Mouse (Mus musculus): ENCODE data around the gene Aoc1. TPM values are rescaled to one million over a fixed set of nuclear protein-coding genes. Genes with fewer than 3 reads are reported as not detected.
A peak's percentile ranks its signal among the peaks of the same experiment; 100 is the strongest.

Gene Aoc1
- polyA plus RNA-seq (2012; rRNA removed), result 7.3 and 7.7 TPM in 2 replicates

DNA sequence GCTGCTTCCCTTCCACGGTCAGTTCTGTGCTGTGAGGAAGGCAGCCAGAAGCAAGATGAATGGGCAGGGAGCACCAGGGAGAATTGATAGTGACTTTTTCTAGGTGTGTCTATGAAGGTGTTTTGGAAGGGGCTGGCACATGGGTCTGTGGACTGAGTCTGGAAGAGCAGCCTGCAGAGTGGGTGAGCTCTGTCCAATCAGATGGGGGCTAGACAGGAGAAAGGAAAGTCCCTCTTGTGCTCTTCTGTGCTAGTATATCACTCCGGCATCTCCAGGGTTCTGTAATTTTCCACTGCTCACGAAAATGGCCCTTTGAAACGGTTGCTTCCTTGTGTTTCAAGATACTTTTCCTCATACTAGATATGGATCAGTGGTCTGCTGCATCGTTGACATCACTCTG lies at the start of gene Aoc1:
Gene Aoc1, plus strand, starts transcription at position 301 of the 400 bp plus-strand sequence.
- Histone ChIP-seq H3K36me3 (ENCODE audit: control insufficient read depth, insufficient read depth, low read length) (no peaks in the 10 kb centered on the region), H3K27ac (ENCODE audit: insufficient read depth, low read depth, low read length) (peak within 1 kb of the TSS; percentile 80), H3K4me1 (ENCODE audit: control insufficient read depth, insufficient read depth, low read length) (peaks cover 62% of the 10 kb centered on the region), H3K27me3 (replicated peaks; ENCODE audit: control insufficient read depth, insufficient read depth, low read length) (no peaks in the 10 kb centered on the region), H3K4me3 (ENCODE audit: insufficient read depth, low read depth, low read length) (no peak within 1 kb of the TSS)
- WGBS, result 47% methylated on average over 5 of the region's 5 CpGs
- TF ChIP-seq POLR2A (IDR thresholded peaks at IDR 0.05; ENCODE audit: low read depth, low read length) (no peak), CTCF (conservative IDR thresholded peaks at IDR 0.05; ENCODE audit: insufficient read depth, insufficient read length, low read depth, low read length) (no peak)
- DNase-seq, result no peak

DNA sequence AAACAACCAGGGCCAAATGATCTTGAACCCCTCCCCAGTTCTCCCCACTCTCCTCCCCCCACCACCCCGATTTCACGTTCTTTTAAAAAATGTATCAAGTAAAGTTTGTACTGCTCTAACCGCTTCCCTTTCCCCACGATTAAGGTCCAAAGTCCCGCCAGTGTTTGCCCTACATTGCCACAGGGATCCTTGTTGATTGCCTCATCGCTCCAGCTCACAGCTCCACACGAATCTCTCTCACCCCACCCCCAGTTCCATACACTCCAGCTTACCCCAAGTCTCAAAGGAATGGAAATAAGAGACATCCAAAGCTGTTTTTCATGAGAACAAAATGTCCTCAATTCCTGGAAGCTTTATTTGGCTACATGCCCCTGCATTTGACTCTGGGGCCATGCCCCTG lies 47.7 kb upstream of the Aoc1 start:
- Histone ChIP-seq H3K27me3 (replicated peaks; ENCODE audit: control insufficient read depth, insufficient read depth, low read length) (no peaks in the 10 kb centered on the region), H3K4me3 (ENCODE audit: insufficient read depth, low read depth, low read length) (no peak overlapping the region), H3K27ac (ENCODE audit: insufficient read depth, low read depth, low read length) (no peak overlapping the region; the same call in 1 of the 2 replicates), H3K4me1 (ENCODE audit: control insufficient read depth, insufficient read depth, low read length) (peaks cover 17% of the 10 kb centered on the region), H3K36me3 (ENCODE audit: control insufficient read depth, insufficient read depth, low read length) (no peaks in the 10 kb centered on the region)
- no peak for TF ChIP-seq CTCF (conservative IDR thresholded peaks at IDR 0.05; ENCODE audit: insufficient read depth, insufficient read length, low read depth, low read length)
- no peak for TF ChIP-seq POLR2A (IDR thresholded peaks at IDR 0.05; ENCODE audit: low read depth, low read length)
- WGBS, result 41% methylated on average over 7 of the region's 7 CpGs
- DNase-seq, result peak; percentile 84

DNA sequence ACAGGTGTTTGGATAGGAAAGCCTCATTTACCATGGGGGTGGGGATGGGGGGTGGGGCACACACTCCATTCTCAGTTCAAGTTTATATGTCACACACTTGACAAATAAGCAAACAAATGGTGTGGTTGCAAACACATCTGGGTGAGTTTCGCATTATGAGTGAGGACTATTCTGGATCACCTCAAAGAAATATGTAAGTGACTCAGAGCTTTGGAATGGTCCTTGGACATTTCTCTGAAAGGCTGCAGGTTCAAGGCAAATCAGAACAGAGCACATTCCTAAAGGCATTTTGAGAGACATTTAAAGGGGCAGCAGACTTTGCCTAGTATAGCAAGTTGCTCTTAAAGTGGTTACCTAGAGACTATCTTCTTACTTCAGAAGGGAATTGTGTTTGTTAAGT lies 43.7 kb upstream of the Aoc1 start:
- TF ChIP-seq POLR2A (IDR thresholded peaks at IDR 0.05; ENCODE audit: low read depth, low read length) (no peak), CTCF (conservative IDR thresholded peaks at IDR 0.05; ENCODE audit: insufficient read depth, insufficient read length, low read depth, low read length) (no peak)
- no peak overlapping the region for H3K4me3 ChIP-seq (ENCODE audit: insufficient read depth, low read depth, low read length)
- H3K36me3 ChIP-seq (ENCODE audit: control insufficient read depth, insufficient read depth, low read length), result peaks cover 8% of the 10 kb centered on the region
- 54% methylated on average over 1 of the region's 1 CpGs for WGBS
- no peak overlapping the region for H3K27ac ChIP-seq (ENCODE audit: insufficient read depth, low read depth, low read length)
- peaks cover 11% of the 10 kb centered on the region for H3K4me1 ChIP-seq (ENCODE audit: control insufficient read depth, insufficient read depth, low read length)
- no peaks in the 10 kb centered on the region for H3K27me3 ChIP-seq (replicated peaks; ENCODE audit: control insufficient read depth, insufficient read depth, low read length)
- DNase-seq, result no peak

DNA sequence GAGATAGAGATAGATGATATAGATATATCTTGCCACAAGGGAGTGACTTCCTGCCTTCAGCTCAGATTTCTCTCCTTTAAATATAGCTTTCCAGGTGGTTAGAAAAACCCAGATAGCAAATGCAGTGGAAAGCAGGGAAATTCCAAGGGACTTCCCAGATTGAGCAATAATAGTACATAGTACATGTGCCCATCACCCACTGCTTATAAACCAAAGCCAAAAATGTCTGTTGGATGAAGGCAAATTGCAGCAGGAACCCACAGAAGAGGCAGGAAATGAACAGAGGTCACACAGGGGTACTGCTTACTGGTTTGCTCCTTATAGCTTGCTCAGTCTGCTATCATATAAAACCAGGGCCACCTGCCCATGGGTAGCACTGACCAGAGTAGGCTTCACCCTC lies 43.0 kb upstream of the Aoc1 start:
- H3K4me1 ChIP-seq (ENCODE audit: control insufficient read depth, insufficient read depth, low read length), result peaks cover 6% of the 10 kb centered on the region
- no peak for DNase-seq
- TF ChIP-seq CTCF (conservative IDR thresholded peaks at IDR 0.05; ENCODE audit: insufficient read depth, insufficient read length, low read depth, low read length), result no peak
- TF ChIP-seq POLR2A (IDR thresholded peaks at IDR 0.05; ENCODE audit: low read depth, low read length), result no peak
- H3K27me3 ChIP-seq (replicated peaks; ENCODE audit: control insufficient read depth, insufficient read depth, low read length), result no peaks in the 10 kb centered on the region
- peaks cover 13% of the 10 kb centered on the region for H3K36me3 ChIP-seq (ENCODE audit: control insufficient read depth, insufficient read depth, low read length)
- H3K27ac ChIP-seq (ENCODE audit: insufficient read depth, low read depth, low read length), result no peak overlapping the region
- H3K4me3 ChIP-seq (ENCODE audit: insufficient read depth, low read depth, low read length), result no peak overlapping the region

DNA sequence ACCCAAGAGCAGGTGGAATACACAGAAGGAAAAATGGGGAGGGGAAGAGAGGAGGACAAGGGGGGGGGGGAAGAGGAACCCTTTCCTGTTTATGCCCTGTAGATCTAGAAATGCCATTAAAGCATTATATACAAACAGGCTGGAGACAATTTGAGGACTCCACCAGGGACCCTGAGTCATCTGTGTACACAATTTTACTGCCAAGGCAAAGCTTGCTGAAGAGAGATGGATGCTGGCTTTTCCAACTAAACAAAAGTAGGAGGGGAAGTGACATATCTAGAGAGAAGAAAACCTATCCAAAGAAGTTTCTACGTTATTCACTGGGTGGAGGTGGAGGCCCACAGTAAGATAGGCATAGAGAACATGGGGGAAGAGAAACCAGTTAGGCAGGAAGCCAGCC lies 42.5 kb upstream of the Aoc1 start:
- H3K27ac ChIP-seq (ENCODE audit: insufficient read depth, low read depth, low read length), result peak overlapping the region; percentile 23; the same call in 1 of the 2 replicates
- no peak overlapping the region for H3K4me3 ChIP-seq (ENCODE audit: insufficient read depth, low read depth, low read length)
- 40% methylated on average over 1 of the region's 1 CpGs for WGBS
- H3K4me1 ChIP-seq (ENCODE audit: control insufficient read depth, insufficient read depth, low read length), result peaks cover 4% of the 10 kb centered on the region
- H3K36me3 ChIP-seq (ENCODE audit: control insufficient read depth, insufficient read depth, low read length), result peaks cover 13% of the 10 kb centered on the region
- no peaks in the 10 kb centered on the region for H3K27me3 ChIP-seq (replicated peaks; ENCODE audit: control insufficient read depth, insufficient read depth, low read length)
- TF ChIP-seq POLR2A (IDR thresholded peaks at IDR 0.05; ENCODE audit: low read depth, low read length) (no peak), CTCF (conservative IDR thresholded peaks at IDR 0.05; ENCODE audit: insufficient read depth, insufficient read length, low read depth, low read length) (no peak)
- no peak for DNase-seq

GRCm38 (mm10) chr6:48831141-48831540 lies 41.6 kb upstream of the Aoc1 start:
- Histone ChIP-seq H3K27ac (ENCODE audit: insufficient read depth, low read depth, low read length) (no peak overlapping the region), H3K4me3 (ENCODE audit: insufficient read depth, low read depth, low read length) (no peak overlapping the region), H3K36me3 (ENCODE audit: control insufficient read depth, insufficient read depth, low read length) (peaks cover 16% of the 10 kb centered on the region), H3K4me1 (ENCODE audit: control insufficient read depth, insufficient read depth, low read length) (peaks cover 2% of the 10 kb centered on the region; the same call in 1 of the 2 replicates), H3K27me3 (replicated peaks; ENCODE audit: control insufficient read depth, insufficient read depth, low read length) (no peaks in the 10 kb centered on the region)
- WGBS, result 80% methylated on average over 5 of the region's 5 CpGs
- no peak for DNase-seq
- TF ChIP-seq CTCF (conservative IDR thresholded peaks at IDR 0.05; ENCODE audit: insufficient read depth, insufficient read length, low read depth, low read length) (no peak), POLR2A (IDR thresholded peaks at IDR 0.05; ENCODE audit: low read depth, low read length) (no peak)

DNA sequence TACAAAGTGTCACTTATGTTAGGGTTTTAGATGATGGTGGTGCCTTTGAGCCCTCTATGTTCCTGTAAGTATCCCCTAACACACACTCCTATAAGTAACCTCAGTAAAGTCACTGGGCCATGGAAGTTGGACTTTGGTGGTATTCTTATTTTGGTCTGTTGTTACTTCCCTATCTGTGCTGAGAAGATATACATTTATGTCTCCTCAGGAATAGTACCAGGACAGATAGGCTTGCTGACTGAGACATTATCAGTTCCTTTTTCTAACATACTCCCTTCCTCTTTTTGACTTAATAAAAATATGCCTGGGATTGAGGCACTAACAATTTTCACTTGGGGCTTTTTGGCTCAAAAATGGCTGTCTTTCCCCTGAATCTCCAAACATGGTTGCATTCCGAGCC lies 40.3 kb upstream of the Aoc1 start:
- Histone ChIP-seq H3K4me3 (ENCODE audit: insufficient read depth, low read depth, low read length) (no peak overlapping the region), H3K4me1 (ENCODE audit: control insufficient read depth, insufficient read depth, low read length) (peaks cover 2% of the 10 kb centered on the region; the same call in 1 of the 2 replicates), H3K36me3 (ENCODE audit: control insufficient read depth, insufficient read depth, low read length) (peaks cover 16% of the 10 kb centered on the region), H3K27ac (ENCODE audit: insufficient read depth, low read depth, low read length) (no peak overlapping the region), H3K27me3 (replicated peaks; ENCODE audit: control insufficient read depth, insufficient read depth, low read length) (no peaks in the 10 kb centered on the region)
- no peak for TF ChIP-seq POLR2A (IDR thresholded peaks at IDR 0.05; ENCODE audit: low read depth, low read length)
- TF ChIP-seq CTCF (conservative IDR thresholded peaks at IDR 0.05; ENCODE audit: insufficient read depth, insufficient read length, low read depth, low read length), result no peak
- 93% methylated on average over 1 of the region's 1 CpGs for WGBS
- no peak for DNase-seq
